Mouse (Mus musculus): ENCODE data around the gene Rbms3.

GRCm38 (mm10) chr9:116541976-116542375, 1087.7 kb downstream of the Rbms3 start:
- no peak for TF ChIP-seq CTCF (IDR thresholded peaks at IDR 0.05; ENCODE audit: insufficient read depth, low read depth, low read length)
- TF ChIP-seq POLR2A (IDR thresholded peaks at IDR 0.05; ENCODE audit: insufficient read depth, low read depth, low read length), result no peak
